15 mouse cellular contexts compared by ENCODE assay signal in the genomic region with DNA sequence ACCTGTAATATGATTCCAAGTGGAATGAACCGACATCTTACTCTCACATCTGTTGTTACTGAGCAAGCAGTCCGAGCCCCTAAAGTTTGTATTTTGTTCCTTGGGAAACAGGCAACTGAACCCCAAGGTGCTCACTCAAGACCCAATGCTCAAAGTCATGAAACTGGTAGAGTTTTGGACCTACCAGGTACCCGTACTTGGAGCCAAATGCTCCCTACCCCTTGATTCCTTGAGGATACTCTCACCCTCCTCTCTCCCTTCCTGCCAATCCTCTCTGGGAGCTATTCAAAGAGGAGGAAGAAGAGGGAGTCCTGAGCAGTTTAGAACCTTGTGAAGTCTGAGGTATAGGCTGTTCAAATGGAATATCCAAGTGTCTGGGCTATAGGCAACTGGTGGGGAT. TPM values are rescaled to one million over a fixed set of nuclear protein-coding genes. Genes with fewer than 3 reads are reported as not detected.
DNase-seq lines count a peak whose midpoint lies in the region; ATAC-seq and TF ChIP-seq lines count a peak whose summit lies in the region.
"Had no signal": no experiment of that assay in that cellular context is flagged by ENCODE, and none has a peak within 500 bp of the region (broad histone marks: within the 10 kb centered on the region; RNA-seq: fewer than 3 reads in every experiment).

No protein-coding gene starts in this region.

- H3K4me2 ChIP-seq in heart, embryonic 13.5 days: peak overlapping the region; percentile 71
- H3K4me2 ChIP-seq in midbrain, postnatal 0 days (ENCODE audit: low read depth, low read length, poor library complexity, severe bottlenecking): 0 out of 2 replicates have a peak overlapping the region, but pooled peaks have one; percentile 52
- H3K4me2 ChIP-seq in midbrain, embryonic 13.5 days (replicated peaks): no peak overlapping the region
- H3K4me2 ChIP-seq in embryonic facial prominence, embryonic 13.5 days: peak overlapping the region; percentile 11; the same call in 1 of the 2 replicates
- H3K4me2 ChIP-seq in neural tube, embryonic 15.5 days: peak overlapping the region; percentile 54; the same call in 1 of the 2 replicates

- intact Hi-C loops in heart, postnatal 14 days (cut with DNase I): loop anchor here (5.0 kb wide), 1 partner anchor 54 kb away; a partner anchor contains a TSS

- no peak for DNase-seq in heart, postnatal 14 days
- DNase-seq in midbrain, postnatal 0 days (ENCODE audit: low spot score): no peak
- no peak for DNase-seq in frontal cortex, postnatal 10 days (ENCODE audit: low spot score in 2 of 2)
- DNase-seq: left cerebral cortex, postnatal 4 days; lung, postnatal 36 days; right cerebral cortex, adult 18-20 months had no signal

- 80% methylated on average over 3 of the region's 3 CpGs for WGBS in heart, embryonic 13.5 days
- WGBS in midbrain, postnatal 0 days: 87% methylated on average over 3 of the region's 3 CpGs
- 93% methylated on average over 3 of the region's 3 CpGs for WGBS in midbrain, embryonic 13.5 days
- 58% methylated on average over 3 of the region's 3 CpGs for WGBS in embryonic facial prominence, embryonic 13.5 days
- 91% methylated on average over 3 of the region's 3 CpGs for WGBS in neural tube, embryonic 15.5 days

- no peak for TF ChIP-seq CTCF in midbrain, postnatal 0 days (IDR thresholded peaks at IDR 0.05)

- no peaks in the 10 kb centered on the region for H3K27me3 ChIP-seq in heart, embryonic 13.5 days (replicated peaks)
- H3K27me3 ChIP-seq in midbrain, postnatal 0 days (ENCODE audit: insufficient read depth, low read length): no peaks in the 10 kb centered on the region
- H3K27me3 ChIP-seq in midbrain, embryonic 13.5 days: no peaks in the 10 kb centered on the region
- no peaks in the 10 kb centered on the region for H3K27me3 ChIP-seq in embryonic facial prominence, embryonic 13.5 days
- H3K27me3 ChIP-seq in neural tube, embryonic 15.5 days (replicated peaks): no peaks in the 10 kb centered on the region
- H3K27me3 ChIP-seq: CH12.LX had no signal

- peak overlapping the region; percentile 100; the same call in 1 of the 2 replicates for H3K27ac ChIP-seq in heart, embryonic 13.5 days (replicated peaks)
- H3K27ac ChIP-seq in midbrain, postnatal 0 days (ENCODE audit: low read depth, low read length): no peak overlapping the region
- H3K27ac ChIP-seq in midbrain, embryonic 13.5 days: no peak overlapping the region
- no peak overlapping the region for H3K27ac ChIP-seq in embryonic facial prominence, embryonic 13.5 days
- H3K27ac ChIP-seq in neural tube, embryonic 15.5 days (replicated peaks): no peak overlapping the region

- no peak for ATAC-seq in heart, embryonic 13.5 days (ENCODE audit: extremely low read depth, insufficient number of reproducible peaks, low FRiP score, low TSS enrichment)
- ATAC-seq in midbrain, postnatal 0 days (ENCODE audit: low FRiP score): no peak
- no peak for ATAC-seq in midbrain, embryonic 13.5 days
- no peak for ATAC-seq in embryonic facial prominence, embryonic 13.5 days (ENCODE audit: insufficient number of reproducible peaks, insufficient read depth, low FRiP score, low TSS enrichment, low read depth)
- ATAC-seq in neural tube, embryonic 15.5 days (ENCODE audit: low FRiP score): no peak

- no peaks in the 10 kb centered on the region for H3K9me3 ChIP-seq in heart, embryonic 13.5 days
- H3K9me3 ChIP-seq in midbrain, postnatal 0 days (ENCODE audit: low read length): no peaks in the 10 kb centered on the region
- H3K9me3 ChIP-seq in midbrain, embryonic 13.5 days: no peaks in the 10 kb centered on the region
- H3K9me3 ChIP-seq in embryonic facial prominence, embryonic 13.5 days: no peaks in the 10 kb centered on the region
- no peaks in the 10 kb centered on the region for H3K9me3 ChIP-seq in neural tube, embryonic 15.5 days (replicated peaks)

- H3K4me3 ChIP-seq in heart, embryonic 13.5 days: peak overlapping the region; percentile 86
- H3K4me3 ChIP-seq in midbrain, postnatal 0 days (ENCODE audit: low read depth, low read length): no peak overlapping the region
- no peak overlapping the region for H3K4me3 ChIP-seq in midbrain, embryonic 13.5 days (replicated peaks)
- no peak overlapping the region for H3K4me3 ChIP-seq in embryonic facial prominence, embryonic 13.5 days
- no peak overlapping the region for H3K4me3 ChIP-seq in neural tube, embryonic 15.5 days (replicated peaks)

- peak overlapping the region; percentile 97 for H3K9ac ChIP-seq in heart, embryonic 13.5 days
- H3K9ac ChIP-seq in midbrain, postnatal 0 days (replicated peaks; ENCODE audit: low read length, poor library complexity, severe bottlenecking): no peak overlapping the region
- H3K9ac ChIP-seq in midbrain, embryonic 13.5 days (replicated peaks): no peak overlapping the region
- no peak overlapping the region for H3K9ac ChIP-seq in embryonic facial prominence, embryonic 13.5 days
- H3K9ac ChIP-seq in neural tube, embryonic 15.5 days (replicated peaks): no peak overlapping the region

- peaks cover 65% of the 10 kb centered on the region for H3K4me1 ChIP-seq in heart, embryonic 13.5 days
- H3K4me1 ChIP-seq in midbrain, postnatal 0 days (ENCODE audit: insufficient read depth, low read length): peaks cover 4% of the 10 kb centered on the region; the same call in 1 of the 2 replicates
- peaks cover 35% of the 10 kb centered on the region for H3K4me1 ChIP-seq in midbrain, embryonic 13.5 days (replicated peaks)
- H3K4me1 ChIP-seq in embryonic facial prominence, embryonic 13.5 days: peaks cover 57% of the 10 kb centered on the region
- peaks cover 43% of the 10 kb centered on the region for H3K4me1 ChIP-seq in neural tube, embryonic 15.5 days

- H3K36me3 ChIP-seq in heart, embryonic 13.5 days: no peaks in the 10 kb centered on the region
- no peaks in the 10 kb centered on the region for H3K36me3 ChIP-seq in midbrain, postnatal 0 days (ENCODE audit: insufficient read depth, low read length)
- H3K36me3 ChIP-seq in midbrain, embryonic 13.5 days: no peaks in the 10 kb centered on the region
- H3K36me3 ChIP-seq in embryonic facial prominence, embryonic 13.5 days: no peaks in the 10 kb centered on the region
- H3K36me3 ChIP-seq in neural tube, embryonic 15.5 days: no peaks in the 10 kb centered on the region

RNA-seq across cellular contexts. Expression of a gene that starts 1.9 kb away (rescaled TPM):
- 269 and 291 TPM in 2 replicates for polyA plus RNA-seq in heart, embryonic 13.5 days (2015; fragmentation: Nextera tagmentation; extraction: Ambion mirVana)
- 100 to 1,000 TPM; 688 to 716 TPM for total RNA-seq in heart, postnatal 14 days (2021)
- 66.7 and 79.0 TPM in 2 replicates for total RNA-seq in midbrain, postnatal 0 days (2014; rRNA removed)
- 108 and 109 TPM in 2 replicates for polyA plus RNA-seq in midbrain, postnatal 0 days (2015; fragmentation: Nextera tagmentation; extraction: Ambion mirVana)
- 84.1 and 94.5 TPM in 2 replicates for polyA plus RNA-seq in midbrain, embryonic 13.5 days (2015; fragmentation: Nextera tagmentation; extraction: Ambion mirVana)
- polyA plus RNA-seq in embryonic facial prominence, embryonic 13.5 days (2015; fragmentation: Nextera tagmentation; extraction: Ambion mirVana): 112 and 113 TPM in 2 replicates
- 94.9 and 95.7 TPM in 2 replicates for polyA plus RNA-seq in neural tube, embryonic 15.5 days (2015; fragmentation: Nextera tagmentation; extraction: Ambion mirVana)

RNA-seq across cellular contexts. Expression of a gene that starts 11.5 kb away (rescaled TPM):
- polyA plus RNA-seq in heart, embryonic 13.5 days (2015; fragmentation: Nextera tagmentation; extraction: Ambion mirVana): 151 and 163 TPM in 2 replicates
- 10 to 100 TPM; 85.3 to 93.6 TPM for total RNA-seq in heart, postnatal 14 days (2021)
- total RNA-seq in midbrain, postnatal 0 days (2014; rRNA removed): 124 and 163 TPM in 2 replicates
- polyA plus RNA-seq in midbrain, postnatal 0 days (2015; fragmentation: Nextera tagmentation; extraction: Ambion mirVana): 161 and 176 TPM in 2 replicates
- polyA plus RNA-seq in midbrain, embryonic 13.5 days (2015; fragmentation: Nextera tagmentation; extraction: Ambion mirVana): 189 TPM in 2 replicates
- 205 and 223 TPM in 2 replicates for polyA plus RNA-seq in embryonic facial prominence, embryonic 13.5 days (2015; fragmentation: Nextera tagmentation; extraction: Ambion mirVana)
- polyA plus RNA-seq in neural tube, embryonic 15.5 days (2015; fragmentation: Nextera tagmentation; extraction: Ambion mirVana): 169 and 174 TPM in 2 replicates

RNA-seq across cellular contexts. Expression of a gene that starts 18.5 kb away (rescaled TPM):
- polyA plus RNA-seq in heart, embryonic 13.5 days (2015; fragmentation: Nextera tagmentation; extraction: Ambion mirVana): not detected in 2 replicates
- total RNA-seq in heart, postnatal 14 days (2021): not detected
- total RNA-seq in midbrain, postnatal 0 days (2014; rRNA removed): not detected in 2 replicates
- polyA plus RNA-seq in midbrain, postnatal 0 days (2015; fragmentation: Nextera tagmentation; extraction: Ambion mirVana): not detected in 2 replicates
- polyA plus RNA-seq in midbrain, embryonic 13.5 days (2015; fragmentation: Nextera tagmentation; extraction: Ambion mirVana): not detected in 2 replicates
- not detected in 2 replicates for polyA plus RNA-seq in embryonic facial prominence, embryonic 13.5 days (2015; fragmentation: Nextera tagmentation; extraction: Ambion mirVana)
- polyA plus RNA-seq in neural tube, embryonic 15.5 days (2015; fragmentation: Nextera tagmentation; extraction: Ambion mirVana): not detected in 2 replicates
- total RNA-seq: CH12.LX; layer of hippocampus, adult 8-10 months; left cerebral cortex, postnatal 4 days; monocyte, adult 5-6 weeks had no signal
- polyA plus RNA-seq: hindbrain, embryonic 11.5 days; stomach, embryonic 14.5 days had no signal

RNA-seq across cellular contexts. Expression of a gene that starts 56.9 kb away (rescaled TPM):
- polyA plus RNA-seq in heart, embryonic 13.5 days (2015; fragmentation: Nextera tagmentation; extraction: Ambion mirVana): 4.2 and 4.3 TPM in 2 replicates
- total RNA-seq in heart, postnatal 14 days (2021): 1 to 10 TPM; 3.0 to 3.4 TPM
- total RNA-seq in midbrain, postnatal 0 days (2014; rRNA removed): 5.1 and 5.3 TPM in 2 replicates
- 4.5 and 4.7 TPM in 2 replicates for polyA plus RNA-seq in midbrain, postnatal 0 days (2015; fragmentation: Nextera tagmentation; extraction: Ambion mirVana)
- polyA plus RNA-seq in midbrain, embryonic 13.5 days (2015; fragmentation: Nextera tagmentation; extraction: Ambion mirVana): 8.7 and 8.9 TPM in 2 replicates
- 6.0 and 7.5 TPM in 2 replicates for polyA plus RNA-seq in embryonic facial prominence, embryonic 13.5 days (2015; fragmentation: Nextera tagmentation; extraction: Ambion mirVana)
- 6.5 and 6.6 TPM in 2 replicates for polyA plus RNA-seq in neural tube, embryonic 15.5 days (2015; fragmentation: Nextera tagmentation; extraction: Ambion mirVana)
- total RNA-seq: CH12.LX had no signal
